Mouse (Mus musculus): ENCODE measurements around the gene Usp2. TPM values are rescaled to one million over a fixed set of nuclear protein-coding genes. Genes with fewer than 3 reads are reported as not detected.

The Usp2 gene
- polyA plus RNA-seq, 1 experiment from 2014 or later: 89.6 TPM

- Histone ChIP-seq H3K4me1 (ENCODE audit: control insufficient read depth, insufficient read depth, low read length) (peaks cover 5% of the 10 kb centered on the region; the same call in 1 of the 2 replicates), H3K27ac (ENCODE audit: low read length) (no peak overlapping the region; the same call in 1 of the 2 replicates), H3K9me3 (replicated peaks; ENCODE audit: control insufficient read depth, low read length) (no peaks in the 10 kb centered on the region), H3K9ac (ENCODE audit: low read length) (no peak overlapping the region), H3K4me2 (ENCODE audit: low read depth, low read length) (peak overlapping the region; percentile 47; the same call in 1 of the 2 replicates), H3K4me3 (ENCODE audit: low read length) (peak overlapping the region; percentile 50), H3K27me3 (ENCODE audit: control insufficient read depth, insufficient read depth, low read length) (peaks cover 23% of the 10 kb centered on the region), H3K36me3 (ENCODE audit: control insufficient read depth, insufficient read depth) (no peaks in the 10 kb centered on the region)
- WGBS: 73% methylated on average over 3 of the region's 3 CpGs
- ATAC-seq (replicated peaks; ENCODE audit: extremely low read depth, insufficient read depth, low FRiP score): no peak
Observed at GRCm38 (mm10) chr9:44045158-44045883, 21.5 kb upstream of the Usp2 start.

- H3K27ac ChIP-seq (ENCODE audit: low read length): no peak overlapping the region; the same call in 1 of the 2 replicates
- no peak overlapping the region for H3K9ac ChIP-seq (ENCODE audit: low read length)
- no peaks in the 10 kb centered on the region for H3K9me3 ChIP-seq (replicated peaks; ENCODE audit: control insufficient read depth, low read length)
- peaks cover 23% of the 10 kb centered on the region for H3K27me3 ChIP-seq (ENCODE audit: control insufficient read depth, insufficient read depth, low read length)
- H3K4me2 ChIP-seq (ENCODE audit: low read depth, low read length): 0 out of 2 replicates have a peak overlapping the region, but pooled peaks have one; percentile 24
- H3K4me3 ChIP-seq (ENCODE audit: low read length): peak overlapping the region; percentile 13; the same call in 1 of the 2 replicates
- no peak for ATAC-seq (replicated peaks; ENCODE audit: extremely low read depth, insufficient read depth, low FRiP score)
- WGBS: 75% methylated on average over 5 of the region's 5 CpGs
- peaks cover 5% of the 10 kb centered on the region; the same call in 1 of the 2 replicates for H3K4me1 ChIP-seq (ENCODE audit: control insufficient read depth, insufficient read depth, low read length)
- H3K36me3 ChIP-seq (ENCODE audit: control insufficient read depth, insufficient read depth): no peaks in the 10 kb centered on the region
Observed at GRCm38 (mm10) chr9:44045884-44046272, 20.9 kb upstream of the Usp2 start.

- 75% methylated on average over 12 of the region's 12 CpGs for WGBS
Observed at GRCm38 (mm10) chr9:44046426-44046825, 20.4 kb upstream of the Usp2 start.

GRCm38 (mm10) chr9:44047071-44047470, 19.8 kb upstream of the Usp2 start:
- Histone ChIP-seq H3K4me2 (ENCODE audit: low read depth, low read length) (no peak overlapping the region; the same call in 1 of the 2 replicates), H3K27ac (ENCODE audit: low read length) (no peak overlapping the region; the same call in 1 of the 2 replicates), H3K9ac (ENCODE audit: low read length) (no peak overlapping the region), H3K27me3 (ENCODE audit: control insufficient read depth, insufficient read depth, low read length) (peaks cover 22% of the 10 kb centered on the region), H3K9me3 (replicated peaks; ENCODE audit: control insufficient read depth, low read length) (no peaks in the 10 kb centered on the region), H3K4me1 (ENCODE audit: control insufficient read depth, insufficient read depth, low read length) (peaks cover 5% of the 10 kb centered on the region; the same call in 1 of the 2 replicates), H3K4me3 (ENCODE audit: low read length) (no peak overlapping the region), H3K36me3 (ENCODE audit: control insufficient read depth, insufficient read depth) (no peaks in the 10 kb centered on the region)
- 43% methylated on average over 6 of the region's 6 CpGs for WGBS
- no peak for ATAC-seq (replicated peaks; ENCODE audit: extremely low read depth, insufficient read depth, low FRiP score)

More at GRCm38 (mm10) chr9:44046426-44046825, 20.4 kb upstream of the Usp2 start:
- peak overlapping the region; percentile 14; the same call in 1 of the 2 replicates for H3K4me2 ChIP-seq (ENCODE audit: low read depth, low read length)
- H3K27ac ChIP-seq (ENCODE audit: low read length): peak overlapping the region; percentile 30; the same call in 1 of the 2 replicates
- H3K9me3 ChIP-seq (replicated peaks; ENCODE audit: control insufficient read depth, low read length): no peaks in the 10 kb centered on the region
- peaks cover 5% of the 10 kb centered on the region; the same call in 1 of the 2 replicates for H3K4me1 ChIP-seq (ENCODE audit: control insufficient read depth, insufficient read depth, low read length)
- no peak for ATAC-seq (replicated peaks; ENCODE audit: extremely low read depth, insufficient read depth, low FRiP score)
- peaks cover 23% of the 10 kb centered on the region for H3K27me3 ChIP-seq (ENCODE audit: control insufficient read depth, insufficient read depth, low read length)
- H3K4me3 ChIP-seq (ENCODE audit: low read length): peak overlapping the region; percentile 7; the same call in 1 of the 2 replicates
- H3K9ac ChIP-seq (ENCODE audit: low read length): no peak overlapping the region; the same call in 1 of the 2 replicates
- H3K36me3 ChIP-seq (ENCODE audit: control insufficient read depth, insufficient read depth): no peaks in the 10 kb centered on the region

GRCm38 (mm10) chr9:44047571-44048490, 19.0 kb upstream of the Usp2 start:
- no peak overlapping the region for H3K4me3 ChIP-seq (ENCODE audit: low read length)
- 68% methylated on average over 14 of the region's 14 CpGs for WGBS
- peaks cover 5% of the 10 kb centered on the region; the same call in 1 of the 2 replicates for H3K4me1 ChIP-seq (ENCODE audit: control insufficient read depth, insufficient read depth, low read length)
- ATAC-seq (replicated peaks; ENCODE audit: extremely low read depth, insufficient read depth, low FRiP score): no peak
- H3K9ac ChIP-seq (ENCODE audit: low read length): no peak overlapping the region
- H3K9me3 ChIP-seq (replicated peaks; ENCODE audit: control insufficient read depth, low read length): no peaks in the 10 kb centered on the region
- H3K4me2 ChIP-seq (ENCODE audit: low read depth, low read length): no peak overlapping the region; the same call in 1 of the 2 replicates
- H3K36me3 ChIP-seq (ENCODE audit: control insufficient read depth, insufficient read depth): no peaks in the 10 kb centered on the region
- H3K27me3 ChIP-seq (ENCODE audit: control insufficient read depth, insufficient read depth, low read length): peaks cover 20% of the 10 kb centered on the region
- H3K27ac ChIP-seq (ENCODE audit: low read length): no peak overlapping the region

- no peaks in the 10 kb centered on the region for H3K36me3 ChIP-seq (ENCODE audit: control insufficient read depth, insufficient read depth)
- H3K4me2 ChIP-seq (ENCODE audit: low read depth, low read length): no peak overlapping the region
- peaks cover 14% of the 10 kb centered on the region for H3K27me3 ChIP-seq (ENCODE audit: control insufficient read depth, insufficient read depth, low read length)
- 67% methylated on average over 15 of the region's 15 CpGs for WGBS
- no peaks in the 10 kb centered on the region for H3K9me3 ChIP-seq (replicated peaks; ENCODE audit: control insufficient read depth, low read length)
- no peak overlapping the region for H3K27ac ChIP-seq (ENCODE audit: low read length)
- H3K4me1 ChIP-seq (ENCODE audit: control insufficient read depth, insufficient read depth, low read length): peaks cover 1% of the 10 kb centered on the region; the same call in 1 of the 2 replicates
- H3K9ac ChIP-seq (ENCODE audit: low read length): no peak overlapping the region
- H3K4me3 ChIP-seq (ENCODE audit: low read length): no peak overlapping the region
- no peak for ATAC-seq (replicated peaks; ENCODE audit: extremely low read depth, insufficient read depth, low FRiP score)
Observed at GRCm38 (mm10) chr9:44048541-44049380, 18.1 kb upstream of the Usp2 start.

- no peak for ATAC-seq (replicated peaks; ENCODE audit: extremely low read depth, insufficient read depth, low FRiP score)
- H3K9me3 ChIP-seq (replicated peaks; ENCODE audit: control insufficient read depth, low read length): no peaks in the 10 kb centered on the region
- peaks cover 8% of the 10 kb centered on the region for H3K27me3 ChIP-seq (ENCODE audit: control insufficient read depth, insufficient read depth, low read length)
- H3K9ac ChIP-seq (ENCODE audit: low read length): no peak overlapping the region
- H3K27ac ChIP-seq (ENCODE audit: low read length): no peak overlapping the region
- H3K4me2 ChIP-seq (ENCODE audit: low read depth, low read length): no peak overlapping the region
- H3K4me1 ChIP-seq (ENCODE audit: control insufficient read depth, insufficient read depth, low read length): no peaks in the 10 kb centered on the region
- H3K4me3 ChIP-seq (ENCODE audit: low read length): no peak overlapping the region
- 78% methylated on average over 8 of the region's 8 CpGs for WGBS
- no peaks in the 10 kb centered on the region for H3K36me3 ChIP-seq (ENCODE audit: control insufficient read depth, insufficient read depth)
Observed at GRCm38 (mm10) chr9:44049381-44050165, 17.2 kb upstream of the Usp2 start.
